Mouse (Mus musculus): ENCODE measurements at regions not wholly inside any gene's neighbourhood (a gene's known extent, or its start where the extent isn't known, plus 50 kb on each side); places are given as distances from the start of the nearest gene placed in this dataset.

- DNase-seq (ENCODE audit: low spot score in 2 of 2): no peak
These were observed 619.1 kb upstream of the Manea start for GRCm38 (mm10) chr4:26965831-26966230.

DNA sequence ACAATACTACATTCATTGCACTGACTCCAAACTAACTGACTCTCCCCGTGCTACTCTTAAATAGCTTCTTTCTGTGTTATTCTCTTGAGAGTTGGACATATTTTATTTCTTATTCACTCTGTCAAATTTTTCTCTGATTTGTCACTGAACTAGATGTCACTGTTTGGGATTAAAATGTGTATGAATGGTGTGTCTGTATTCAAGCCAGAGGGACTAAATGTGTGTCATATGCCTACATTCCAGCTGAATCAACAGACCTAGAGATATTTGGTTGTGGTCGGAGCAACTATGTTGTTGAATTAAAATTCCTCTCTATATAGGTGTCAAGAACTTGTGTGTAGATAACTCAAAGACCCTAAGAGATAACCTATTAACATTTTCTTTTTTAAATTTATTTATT is 618.2 kb upstream of the Manea start:
- no peak for DNase-seq (ENCODE audit: low spot score in 2 of 2)

DNA sequence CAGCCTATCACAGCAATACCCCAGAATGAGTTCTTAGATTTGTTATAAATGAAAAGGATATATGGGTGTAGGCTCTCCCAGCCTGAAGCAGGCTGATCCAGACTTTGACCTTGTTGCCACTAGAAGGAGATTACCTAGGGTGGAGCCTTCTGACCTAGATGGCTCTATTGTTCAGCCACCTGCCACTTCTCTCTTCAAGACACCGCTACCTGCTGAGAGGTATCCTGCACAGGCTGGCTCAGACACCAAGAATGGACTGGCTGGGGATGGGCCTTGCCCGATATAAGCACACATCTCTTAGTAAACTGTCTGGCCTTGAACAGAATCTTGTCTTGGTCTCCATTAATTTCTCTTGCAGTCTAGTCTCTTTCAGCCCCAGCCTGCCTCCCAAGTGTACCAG is 597.9 kb upstream of the Manea start:
- no peak for DNase-seq (ENCODE audit: low spot score in 2 of 2)

GRCm38 (mm10) chr4:26933988-26934798 is 587.5 kb upstream of the Manea start:
- DNase-seq (ENCODE audit: low spot score in 2 of 2): peak; percentile 59 to 65

DNA sequence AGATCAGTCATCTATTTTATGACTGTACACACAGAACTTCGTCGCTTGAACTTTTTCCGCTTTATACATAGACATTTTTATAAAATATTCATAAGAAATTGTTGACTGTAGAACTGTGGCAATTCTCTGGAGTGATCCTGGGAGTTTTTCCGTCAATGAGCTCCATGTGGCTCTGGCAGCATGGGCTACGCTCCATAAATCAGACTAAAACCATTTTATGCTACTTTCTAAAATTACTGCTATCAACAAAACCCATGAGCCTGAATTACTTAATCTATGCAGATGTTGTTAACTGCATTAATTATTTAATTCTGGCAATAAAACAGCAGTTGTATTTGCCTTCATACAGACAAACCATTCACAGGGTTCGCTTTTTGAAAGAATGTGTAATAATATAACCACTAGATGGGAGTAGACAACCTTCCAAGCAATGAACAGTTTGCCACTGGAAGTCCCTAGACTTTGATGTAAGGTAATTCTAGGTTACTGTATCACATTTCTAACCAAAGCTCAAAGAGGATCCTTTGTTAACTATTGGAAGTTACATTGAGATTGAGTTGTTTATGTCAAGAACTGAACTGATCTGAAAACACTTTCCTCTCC is 583.3 kb upstream of the Manea start:
- DNase-seq (ENCODE audit: low spot score in 2 of 2): no peak

- DNase-seq (ENCODE audit: low spot score in 2 of 2): no peak
These were observed 579.4 kb upstream of the Manea start for GRCm38 (mm10) chr4:26926060-26926459.

DNA sequence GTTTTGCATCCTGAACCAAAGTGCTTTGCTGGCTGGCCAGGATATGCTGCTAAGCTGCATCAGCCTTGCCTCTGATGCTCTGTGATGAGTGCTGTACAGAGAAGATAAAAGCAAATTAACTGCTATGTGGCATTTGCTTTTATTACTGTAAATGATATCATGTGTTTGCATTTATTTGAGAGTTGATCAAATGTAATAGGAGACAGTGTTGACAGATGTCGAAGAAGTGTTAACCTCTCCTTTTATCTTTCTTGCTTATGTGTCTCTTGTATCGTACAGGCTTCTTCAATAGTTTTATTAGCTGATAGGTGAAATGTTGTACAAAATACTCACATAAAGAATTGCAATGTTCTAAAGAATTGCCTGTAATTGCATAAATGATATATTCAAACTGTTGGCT is 541.8 kb upstream of the Manea start:
- DNase-seq (ENCODE audit: low spot score in 2 of 2): no peak

DNA sequence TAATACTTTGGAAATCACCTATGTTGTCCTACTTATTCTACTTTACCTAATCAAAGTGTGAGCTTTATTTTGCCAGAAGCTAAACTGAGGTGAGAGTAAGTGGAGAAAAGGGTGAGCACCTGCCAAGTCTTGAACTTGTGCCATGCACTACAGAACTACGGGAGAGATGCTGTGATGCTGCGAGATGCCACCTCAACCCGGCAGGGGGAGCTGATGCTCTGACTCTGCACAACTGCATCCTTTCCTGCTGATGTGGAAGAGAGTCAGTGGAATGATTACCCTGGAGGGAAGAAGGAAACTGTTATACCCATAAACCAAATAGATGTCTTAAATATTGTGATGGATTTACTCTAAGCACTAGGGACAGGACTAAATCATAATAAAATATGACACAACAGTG is 532.3 kb upstream of the Manea start:
- no peak for DNase-seq (ENCODE audit: low spot score in 2 of 2)

DNA sequence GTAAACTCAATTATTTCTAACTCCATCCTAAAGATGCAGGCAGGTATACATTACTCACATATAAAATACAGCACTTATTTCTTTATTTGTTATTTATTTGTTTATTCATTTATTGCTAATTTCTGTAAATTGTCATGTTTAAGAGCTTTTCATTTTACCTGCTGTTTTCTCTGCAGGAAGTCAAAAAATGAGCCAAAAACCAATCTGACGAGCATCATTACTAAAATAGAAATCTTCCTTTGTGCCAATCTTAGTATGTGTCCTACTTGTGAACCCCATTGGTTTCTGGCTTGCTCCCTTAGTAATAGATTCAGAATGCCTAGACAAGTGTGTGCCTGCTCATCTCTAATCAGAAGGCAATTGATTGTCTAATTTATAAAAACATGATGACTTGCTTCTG is 495.1 kb upstream of the Manea start:
- no peak for DNase-seq (ENCODE audit: low spot score in 2 of 2)

GRCm38 (mm10) chr4:26800831-26801230 is 454.1 kb upstream of the Manea start:
- DNase-seq (ENCODE audit: low spot score in 2 of 2): no peak

DNA sequence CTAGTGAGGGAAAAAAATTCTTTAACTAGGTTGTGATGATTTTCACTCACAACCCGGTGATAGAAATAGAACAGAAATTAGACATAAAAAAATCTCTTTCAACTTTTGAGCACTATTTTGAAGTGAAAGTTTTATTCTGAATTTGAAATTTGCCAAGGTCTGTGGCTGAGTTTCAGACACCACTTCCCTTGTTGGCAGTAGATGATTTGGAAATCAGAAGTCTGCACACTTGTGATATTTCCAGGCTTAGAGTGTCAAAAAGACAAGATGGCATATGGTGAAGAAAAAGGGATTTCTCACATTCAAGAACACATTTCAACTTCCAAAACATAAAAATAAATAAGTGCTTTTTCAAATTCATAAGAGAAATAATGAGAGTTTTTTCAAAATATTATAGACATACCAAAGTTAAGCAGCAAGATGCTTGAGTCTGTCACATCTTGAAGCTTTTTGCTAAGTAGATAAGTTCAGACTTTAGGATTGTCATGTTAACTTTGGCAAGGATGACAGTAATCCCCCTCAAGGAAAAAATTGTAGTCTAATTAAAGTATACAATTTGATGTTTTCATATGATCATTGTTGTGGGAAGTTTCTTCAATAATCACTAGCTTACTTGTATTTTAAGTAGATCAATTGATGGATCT is 446.6 kb upstream of the Manea start:
- DNase-seq (ENCODE audit: low spot score in 2 of 2): no peak

DNA sequence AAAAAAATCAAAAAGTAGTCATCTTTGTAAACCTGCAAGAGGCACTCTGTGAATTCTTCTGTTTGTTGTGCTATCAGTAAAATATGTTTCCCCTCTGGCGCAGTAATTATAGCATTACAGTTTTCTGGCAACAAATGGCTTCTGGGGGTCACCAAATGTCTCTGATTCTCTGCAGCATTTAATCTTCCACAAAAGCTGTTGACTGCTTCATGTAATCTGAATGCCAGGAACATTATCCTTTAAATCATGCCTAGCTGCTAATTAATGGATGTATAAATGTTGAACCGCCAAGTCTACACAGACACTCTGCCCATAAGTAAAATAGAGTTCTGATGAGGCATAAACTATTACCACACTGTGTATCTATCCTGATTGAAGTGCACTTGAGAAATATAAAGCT is 421.2 kb upstream of the Manea start:
- no peak for DNase-seq (ENCODE audit: low spot score in 2 of 2)

- no peak for DNase-seq (ENCODE audit: low spot score in 2 of 2)
These were observed 419.8 kb upstream of the Manea start for GRCm38 (mm10) chr4:26766235-26767228.

DNA sequence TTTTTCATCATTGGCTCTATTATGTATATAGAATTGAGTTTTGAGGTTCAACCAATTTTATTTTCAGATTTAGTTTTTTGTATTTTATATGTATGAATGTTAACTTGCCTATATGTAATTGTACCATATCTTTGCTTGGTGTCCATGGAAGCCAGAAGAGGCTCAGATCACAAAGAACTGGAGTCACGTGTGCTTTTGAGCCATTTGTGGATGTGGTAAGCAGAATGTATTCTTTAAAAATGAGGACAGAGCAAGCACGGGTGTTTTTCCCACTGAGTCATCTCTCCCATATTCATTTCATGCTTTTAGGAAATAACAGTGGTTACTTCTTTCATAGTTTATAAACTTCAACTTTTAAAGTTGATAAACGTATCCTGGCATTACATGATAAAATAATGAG is 394.1 kb upstream of the Manea start:
- no peak for DNase-seq (ENCODE audit: low spot score in 2 of 2)

DNA sequence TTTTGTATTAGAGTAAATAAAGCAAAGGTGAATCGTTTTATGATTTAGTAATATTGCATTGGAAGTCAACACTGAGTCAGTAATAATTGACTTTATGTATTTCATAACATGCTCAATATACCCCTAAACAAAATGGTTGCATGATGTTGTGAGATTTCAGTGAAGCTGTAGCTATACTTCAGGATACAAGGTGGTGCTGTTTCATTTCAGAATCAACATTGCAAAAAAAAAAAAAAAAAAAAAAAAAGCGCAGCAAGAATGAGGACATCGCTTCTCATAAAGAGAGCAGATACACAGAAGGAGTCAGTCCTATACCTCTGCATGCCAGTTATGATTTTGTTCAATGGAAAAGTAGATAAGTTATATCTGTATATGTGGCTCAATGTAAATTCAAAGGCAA is 389.7 kb upstream of the Manea start:
- DNase-seq (ENCODE audit: low spot score in 2 of 2): no peak

GRCm38 (mm10) chr4:26714437-26714836 is 367.7 kb upstream of the Manea start:
- no peak for DNase-seq (ENCODE audit: low spot score in 2 of 2)

DNA sequence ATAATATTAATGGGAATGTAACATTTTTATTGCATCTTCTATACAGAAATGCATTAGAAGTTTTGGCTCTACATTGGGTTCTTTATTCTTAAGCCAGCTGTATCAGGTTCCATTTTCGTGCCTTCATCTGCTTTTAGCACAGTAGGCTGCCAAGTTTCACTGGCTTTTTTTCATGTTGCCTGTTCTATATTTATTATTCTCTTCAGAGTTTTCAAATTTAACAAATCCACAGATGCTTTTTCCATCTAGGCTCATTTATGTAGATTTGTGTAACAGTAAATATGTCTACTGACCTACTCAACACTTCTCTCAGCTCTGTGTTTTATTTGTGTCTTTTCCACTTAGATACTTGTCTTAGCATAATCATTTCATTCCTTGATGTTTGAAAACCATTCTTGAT is 363.3 kb upstream of the Manea start:
- DNase-seq (ENCODE audit: low spot score in 2 of 2): peak; percentile 12 to 19

DNA sequence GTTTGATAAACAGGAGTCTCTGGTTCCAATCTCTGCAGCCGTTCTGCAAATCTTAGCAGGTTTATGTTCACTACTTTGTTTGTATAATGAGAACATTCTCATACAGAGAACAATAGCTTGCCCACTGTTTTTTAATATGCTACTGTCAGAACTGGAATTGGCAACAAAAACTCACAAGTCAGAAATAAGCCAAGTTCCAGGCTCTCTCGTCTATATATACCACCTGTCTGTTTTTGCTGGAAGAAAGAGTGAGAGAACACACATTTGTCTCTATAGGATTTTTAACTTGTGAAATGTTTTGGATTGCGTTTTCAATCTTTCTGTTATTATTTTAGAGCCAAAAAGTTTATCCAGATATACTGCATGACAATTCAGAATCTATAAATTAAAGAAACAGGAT is 349.3 kb upstream of the Manea start:
- DNase-seq (ENCODE audit: low spot score in 2 of 2): no peak

All from left cerebral cortex, adult 18-20 months (tissue).